Mouse (Mus musculus) kidney, embryonic 15.5 days (tissue): ENCODE results near the gene Cxcr5. TPM values are rescaled to one million over a fixed set of nuclear protein-coding genes. Genes with fewer than 3 reads are reported as not detected.

Source experiments
- ATAC-seq: fragments of 200-750 bp; cut with Nextera tagmentation; replicated peaks from 2 replicates; pipeline ENCODE4 v1.8.0; 2017; ENCODE audit warnings: moderate TSS enrichment; ENCODE audit not compliant: low FRiP score
- H3K27ac ChIP-seq: fragments of 300-500 bp; sonication (generic); 2 replicates; pipeline ENCODE4 v1.5.1; 2015; ENCODE audit warnings: mild to moderate bottlenecking, inconsistent platforms
- H3K27me3 ChIP-seq: fragments of 300-500 bp; sonication (generic); 2 replicates; pipeline ENCODE4 v1.6.1; 2015; ENCODE audit warnings: inconsistent platforms
- H3K36me3 ChIP-seq: fragments of 300-500 bp; sonication (generic); 2 replicates; pipeline ENCODE4 v1.6.1; 2015; ENCODE audit warnings: inconsistent platforms
- H3K4me1 ChIP-seq: fragments of 300-500 bp; sonication (generic); 2 replicates; pipeline ENCODE4 v1.6.1; 2015; ENCODE audit warnings: inconsistent platforms
- H3K4me2 ChIP-seq: fragments of 300-500 bp; sonication (generic); 2 replicates; pipeline ENCODE4 v1.6.1; 2015; ENCODE audit warnings: moderate library complexity, mild to moderate bottlenecking, inconsistent platforms
- H3K4me3 ChIP-seq: fragments of 300-500 bp; sonication (generic); replicated peaks from 2 replicates; pipeline ENCODE4 v1.5.1; 2015; ENCODE audit warnings: mild to moderate bottlenecking, inconsistent platforms
- H3K9ac ChIP-seq: fragments of 300-500 bp; sonication (generic); 2 replicates; pipeline ENCODE4 v1.6.1; 2015; ENCODE audit warnings: mild to moderate bottlenecking, inconsistent platforms
- H3K9me3 ChIP-seq: fragments of 300-500 bp; sonication (generic); replicated peaks from 2 replicates; pipeline ENCODE4 v1.6.1; 2016; ENCODE audit warnings: inconsistent platforms
- WGBS: fragments of 180-500 bp; shearing (Covaris S2); methylation state at CpG from one replicate; pipeline ENCODE4 v1.1.7; 2015; ENCODE audit warnings: mixed read lengths; 5-methylcytosine and 5-hydroxymethylcytosine counted together
- polyA plus RNA-seq: library from polyadenylated mRNA; unstranded; fragments of >200 nt; fragmentation: Nextera tagmentation; extraction: Ambion mirVana; gene quantifications from 2 replicates; pipeline ENCODE4 v1.2.1, GENCODE M21; 2015

The Cxcr5 gene
- polyA plus RNA-seq, 1 experiment from 2014 or later = not detected

DNA sequence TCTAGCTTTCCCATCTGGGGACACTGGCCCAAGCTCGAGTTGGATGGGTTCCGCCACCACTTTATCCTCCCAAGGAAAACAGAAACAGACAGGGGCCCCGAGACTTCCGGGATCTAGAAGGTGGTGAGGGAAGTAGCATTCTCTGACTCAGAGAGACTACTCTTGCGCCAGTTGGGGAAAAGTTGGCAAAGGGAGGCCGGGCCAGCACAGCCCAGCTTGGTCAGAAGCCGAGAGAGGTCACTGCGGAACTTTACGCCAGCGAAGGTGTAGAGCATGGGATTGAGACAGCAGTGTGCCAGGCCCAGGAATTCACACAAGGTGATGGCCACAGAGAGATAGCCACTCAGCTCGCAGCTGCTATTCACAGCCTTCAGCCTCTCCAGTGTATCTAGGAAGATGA, 48.6 kb downstream of the Cxcr5 start:
- WGBS = 88% methylated on average over 11 of the region's 11 CpGs
- Histone ChIP-seq H3K9me3 (no peaks in the 10 kb centered on the region), H3K27ac (no peak overlapping the region), H3K36me3 (peaks cover 13% of the 10 kb centered on the region), H3K4me2 (no peak overlapping the region), H3K4me1 (peaks cover 48% of the 10 kb centered on the region), H3K27me3 (no peaks in the 10 kb centered on the region), H3K9ac (no peak overlapping the region), H3K4me3 (no peak overlapping the region)
- ATAC-seq = no peak

GRCm38 (mm10) chr9:44512717-44513003, 49.0 kb downstream of the Cxcr5 start:
- WGBS = 65% methylated on average over 3 of the region's 3 CpGs
- no peak overlapping the region for H3K4me2 ChIP-seq
- no peaks in the 10 kb centered on the region for H3K27me3 ChIP-seq

DNA sequence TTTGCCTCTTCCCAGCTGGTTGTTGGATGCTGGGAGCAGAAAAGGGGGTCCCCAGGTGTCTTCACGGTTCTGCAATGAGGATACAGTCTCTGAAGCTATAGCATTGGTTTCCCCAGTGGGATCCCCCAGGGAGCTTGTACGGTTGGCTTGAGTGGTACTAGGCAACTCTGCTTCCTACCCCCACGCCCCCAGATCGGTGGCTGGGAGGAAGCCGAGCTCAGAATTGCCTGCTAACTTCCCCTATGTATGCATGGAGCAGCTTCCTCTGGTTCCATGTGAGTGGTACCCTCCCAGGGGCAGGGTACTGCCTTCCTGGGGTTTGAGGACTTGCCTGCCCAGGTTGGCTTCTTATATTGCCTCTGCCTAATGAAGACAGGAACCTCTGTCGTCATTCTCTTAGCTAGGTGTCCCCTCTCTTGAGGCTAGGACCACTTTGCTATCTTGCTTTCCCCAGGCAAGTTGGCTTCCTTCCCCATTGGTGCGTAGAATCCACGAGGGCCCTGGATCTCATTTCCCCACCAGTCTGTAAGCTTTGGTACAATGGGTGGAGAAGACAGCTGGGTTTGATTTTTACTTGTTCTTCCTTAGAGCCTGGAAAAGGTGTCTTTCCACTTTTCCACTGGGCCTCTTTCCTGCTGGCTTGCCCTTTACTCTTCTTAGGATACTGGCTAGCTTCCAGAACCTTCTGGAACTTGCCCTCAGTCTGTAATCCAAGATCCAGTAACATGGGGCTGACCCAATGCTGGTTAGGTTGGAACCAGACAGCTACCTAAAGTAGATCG, 49.6 kb downstream of the Cxcr5 start:
- Histone ChIP-seq H3K9me3 (no peaks in the 10 kb centered on the region), H3K27me3 (no peaks in the 10 kb centered on the region), H3K36me3 (peaks cover 23% of the 10 kb centered on the region), H3K4me1 (peaks cover 50% of the 10 kb centered on the region), H3K4me2 (no peak overlapping the region), H3K4me3 (no peak overlapping the region), H3K9ac (no peak overlapping the region), H3K27ac (0 out of 2 replicates have a peak overlapping the region, but pooled peaks have one; percentile 15)
- WGBS = 65% methylated on average over 9 of the region's 9 CpGs
- ATAC-seq = no peak

More at GRCm38 (mm10) chr9:44512717-44513003, 49.0 kb downstream of the Cxcr5 start:
- H3K4me1 ChIP-seq = peaks cover 50% of the 10 kb centered on the region
- H3K9me3 ChIP-seq = no peaks in the 10 kb centered on the region
- H3K4me3 ChIP-seq = no peak overlapping the region
- no peak overlapping the region for H3K9ac ChIP-seq
- no peak for ATAC-seq
- no peak overlapping the region for H3K27ac ChIP-seq
- peaks cover 17% of the 10 kb centered on the region for H3K36me3 ChIP-seq

DNA sequence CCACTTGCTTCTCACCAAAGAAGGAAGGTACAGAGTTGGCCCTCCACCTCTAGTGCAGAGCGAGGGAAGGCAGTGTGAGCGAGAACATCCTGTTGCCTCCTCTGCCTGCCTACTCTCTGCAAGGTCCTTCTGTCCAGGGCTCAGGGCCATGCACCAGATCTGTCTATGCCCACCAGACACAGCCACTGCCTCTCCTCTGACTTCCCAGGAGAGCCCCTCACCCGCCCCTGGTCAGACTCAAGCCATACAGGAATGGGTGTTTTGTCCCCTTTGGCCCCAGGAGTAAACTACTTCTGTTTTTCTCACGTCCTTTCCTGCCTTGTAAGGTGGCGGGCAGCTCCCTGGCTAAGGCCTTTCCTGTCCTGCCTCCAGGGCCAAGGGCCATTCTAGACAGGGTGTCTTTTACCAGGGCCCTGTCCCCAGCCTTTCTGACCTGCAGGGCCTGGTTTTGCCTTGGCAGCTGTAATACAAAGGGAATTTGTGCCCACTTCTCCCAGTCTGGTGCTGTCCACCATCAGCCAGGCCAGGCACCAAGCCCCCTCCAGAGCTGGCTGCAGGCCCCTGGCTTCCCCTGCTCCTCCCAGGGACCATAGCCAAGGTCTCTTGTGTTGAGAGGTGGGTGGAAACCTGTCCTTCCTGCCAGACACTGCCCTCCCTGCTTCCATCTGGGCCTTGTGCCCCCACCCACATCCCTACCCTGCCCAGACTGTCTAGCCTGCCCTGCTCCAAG, 50.6 kb downstream of the Cxcr5 start:
- Histone ChIP-seq H3K4me2 (no peak overlapping the region), H3K27ac (no peak overlapping the region), H3K9me3 (no peaks in the 10 kb centered on the region), H3K27me3 (no peaks in the 10 kb centered on the region), H3K4me3 (no peak overlapping the region), H3K4me1 (peaks cover 50% of the 10 kb centered on the region), H3K36me3 (peaks cover 33% of the 10 kb centered on the region), H3K9ac (no peak overlapping the region)
- ATAC-seq = no peak
- 70% methylated on average over 5 of the region's 5 CpGs for WGBS

- H3K4me1 ChIP-seq = peaks cover 54% of the 10 kb centered on the region
- H3K4me3 ChIP-seq = no peak overlapping the region
- 0 out of 2 replicates have a peak overlapping the region, but pooled peaks have one; percentile 6 for H3K27ac ChIP-seq
- peaks cover 40% of the 10 kb centered on the region for H3K36me3 ChIP-seq
- no peaks in the 10 kb centered on the region for H3K9me3 ChIP-seq
- H3K9ac ChIP-seq = no peak overlapping the region
- WGBS = 41% methylated on average over 9 of the region's 9 CpGs
- ATAC-seq = no peak
- H3K27me3 ChIP-seq = no peaks in the 10 kb centered on the region
- H3K4me2 ChIP-seq = peak overlapping the region; percentile 63
Measured at GRCm38 (mm10) chr9:44510355-44510871, 51.3 kb downstream of the Cxcr5 start.

DNA sequence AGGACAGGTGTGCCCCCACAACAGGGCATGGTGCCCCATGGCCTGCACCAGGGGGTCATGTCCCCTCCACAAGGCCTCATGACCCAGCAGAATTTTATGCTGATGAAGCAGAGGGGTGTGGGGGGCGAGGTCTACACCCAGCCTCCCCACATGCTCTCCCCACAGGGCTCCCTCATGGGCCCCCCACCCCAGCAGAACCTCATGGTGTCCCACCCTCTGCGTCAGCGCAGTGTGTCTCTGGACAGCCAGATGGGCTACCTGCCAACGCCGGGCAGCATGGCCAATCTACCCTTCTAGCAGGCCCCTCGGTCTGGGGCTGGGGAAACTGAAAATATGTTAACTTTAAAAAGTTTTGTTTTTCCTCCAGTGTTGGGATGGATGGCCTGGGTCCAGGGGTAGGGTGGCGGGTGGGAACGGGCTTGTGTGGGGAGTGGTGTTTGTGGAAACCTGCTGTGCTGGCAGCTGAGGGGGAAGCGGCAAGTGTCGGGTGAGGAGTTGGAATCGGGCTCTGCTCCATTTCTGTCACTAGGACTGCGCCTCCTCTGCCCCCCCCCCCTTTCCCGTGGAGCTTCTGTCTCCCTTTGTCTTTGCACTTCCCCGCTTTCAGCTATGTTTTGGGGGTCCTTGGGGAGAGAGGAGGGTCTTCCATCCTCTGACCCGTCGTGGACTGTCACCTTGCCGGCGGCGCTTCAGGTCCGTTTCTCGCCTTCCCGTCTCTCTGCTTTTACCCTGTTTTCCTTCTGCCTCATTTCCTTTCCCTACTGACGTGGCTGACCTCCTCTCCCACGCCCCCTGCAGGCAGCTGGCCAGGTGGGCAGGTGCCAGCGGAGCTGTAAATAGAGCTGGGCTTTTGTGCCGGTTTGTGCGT, 52.0 kb downstream of the Cxcr5 start:
- Histone ChIP-seq H3K36me3 (peaks cover 47% of the 10 kb centered on the region), H3K9ac (peak overlapping the region; percentile 31), H3K4me3 (peak overlapping the region; percentile 38), H3K27ac (peak overlapping the region; percentile 19; the same call in 1 of the 2 replicates), H3K4me1 (peaks cover 55% of the 10 kb centered on the region), H3K27me3 (no peaks in the 10 kb centered on the region), H3K9me3 (no peaks in the 10 kb centered on the region), H3K4me2 (peak overlapping the region; percentile 63)
- peak; percentile 40 for ATAC-seq
- WGBS = 13% methylated on average over 27 of the region's 27 CpGs

- H3K4me2 ChIP-seq = peak overlapping the region; percentile 63; the same call in 1 of the 2 replicates
- H3K27ac ChIP-seq = no peak overlapping the region
- H3K27me3 ChIP-seq = no peaks in the 10 kb centered on the region
- peak overlapping the region; percentile 31 for H3K9ac ChIP-seq
- no peak for ATAC-seq
- no peaks in the 10 kb centered on the region for H3K9me3 ChIP-seq
- WGBS = 84% methylated on average over 19 of the region's 19 CpGs
- H3K4me1 ChIP-seq = peaks cover 59% of the 10 kb centered on the region
- peaks cover 53% of the 10 kb centered on the region for H3K36me3 ChIP-seq
- no peak overlapping the region for H3K4me3 ChIP-seq
Measured at GRCm38 (mm10) chr9:44508721-44509486, 52.8 kb downstream of the Cxcr5 start.

DNA sequence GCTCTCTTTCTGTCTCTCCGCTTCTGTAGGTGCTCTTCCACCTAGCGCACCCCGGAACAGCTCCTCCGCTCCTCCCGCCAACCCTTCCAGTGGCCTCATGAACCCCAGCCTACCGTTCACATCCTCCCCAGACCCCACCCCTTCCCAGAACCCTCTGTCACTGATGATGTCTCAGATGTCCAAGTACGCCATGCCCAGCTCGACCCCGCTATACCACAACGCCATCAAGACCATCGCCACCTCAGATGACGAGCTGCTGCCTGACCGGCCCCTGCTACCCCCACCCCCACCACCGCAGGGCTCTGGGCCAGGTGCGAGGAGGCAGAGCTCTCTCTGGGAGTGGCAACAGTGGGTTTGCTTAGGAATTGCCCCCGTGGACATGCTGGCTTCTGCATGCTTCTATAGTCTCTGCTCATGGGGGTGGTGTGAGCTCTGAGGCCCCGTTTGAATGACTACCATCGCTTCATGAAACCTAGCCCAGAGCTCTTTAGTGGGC, 53.5 kb downstream of the Cxcr5 start:
- Histone ChIP-seq H3K4me2 (no peak overlapping the region), H3K4me1 (peaks cover 59% of the 10 kb centered on the region), H3K27ac (no peak overlapping the region), H3K9ac (no peak overlapping the region), H3K27me3 (no peaks in the 10 kb centered on the region), H3K9me3 (no peaks in the 10 kb centered on the region), H3K36me3 (peaks cover 60% of the 10 kb centered on the region), H3K4me3 (no peak overlapping the region)
- ATAC-seq = no peak
- WGBS = 83% methylated on average over 18 of the region's 18 CpGs

GRCm38 (mm10) chr9:44507345-44507744, 54.3 kb downstream of the Cxcr5 start:
- no peak overlapping the region for H3K9ac ChIP-seq
- no peaks in the 10 kb centered on the region for H3K9me3 ChIP-seq
- H3K27me3 ChIP-seq = no peaks in the 10 kb centered on the region
- H3K36me3 ChIP-seq = peaks cover 68% of the 10 kb centered on the region
- no peak overlapping the region for H3K4me3 ChIP-seq
- WGBS = 91% methylated on average over 6 of the region's 6 CpGs
- H3K27ac ChIP-seq = no peak overlapping the region
- no peak for ATAC-seq
- H3K4me2 ChIP-seq = no peak overlapping the region
- peaks cover 57% of the 10 kb centered on the region for H3K4me1 ChIP-seq

GRCm38 (mm10) chr9:44506566-44506965, 55.1 kb downstream of the Cxcr5 start:
- 92% methylated on average over 13 of the region's 13 CpGs for WGBS
- Histone ChIP-seq H3K36me3 (peaks cover 76% of the 10 kb centered on the region), H3K9ac (no peak overlapping the region), H3K9me3 (no peaks in the 10 kb centered on the region), H3K27ac (no peak overlapping the region), H3K4me2 (no peak overlapping the region), H3K4me3 (no peak overlapping the region), H3K4me1 (peaks cover 56% of the 10 kb centered on the region), H3K27me3 (no peaks in the 10 kb centered on the region)
- no peak for ATAC-seq

DNA sequence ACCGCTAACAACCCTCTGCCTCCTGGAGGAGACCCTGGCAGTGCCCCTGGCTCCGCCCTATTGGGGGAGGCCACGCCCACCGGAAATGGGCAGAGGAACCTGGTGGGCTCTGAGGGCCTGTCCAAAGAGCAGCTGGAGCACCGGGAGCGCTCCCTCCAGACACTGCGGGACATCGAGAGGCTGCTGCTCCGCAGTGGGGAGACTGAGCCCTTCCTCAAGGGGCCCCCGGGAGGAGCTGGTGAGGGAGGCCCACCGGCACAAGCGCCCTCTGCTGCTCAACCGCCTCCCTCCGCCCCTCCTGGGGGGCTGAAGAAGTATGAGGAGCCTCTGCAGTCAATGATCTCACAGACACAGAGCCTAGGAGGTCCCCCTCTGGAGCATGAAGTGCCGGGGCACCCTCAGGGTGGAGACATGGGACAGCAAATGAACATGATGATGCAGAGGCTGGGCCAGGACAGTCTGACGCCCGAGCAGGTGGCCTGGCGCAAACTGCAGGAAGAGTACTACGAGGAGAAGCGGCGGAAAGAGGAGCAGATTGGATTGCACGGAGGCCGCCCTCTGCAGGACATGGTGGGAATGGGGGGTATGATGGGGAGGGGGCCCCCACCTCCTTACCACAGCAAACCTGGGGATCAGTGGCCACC, 55.7 kb downstream of the Cxcr5 start:
- ATAC-seq = no peak
- Histone ChIP-seq H3K36me3 (peaks cover 82% of the 10 kb centered on the region), H3K9ac (no peak overlapping the region), H3K27ac (no peak overlapping the region), H3K4me2 (no peak overlapping the region), H3K4me1 (peaks cover 57% of the 10 kb centered on the region), H3K27me3 (no peaks in the 10 kb centered on the region), H3K9me3 (no peaks in the 10 kb centered on the region), H3K4me3 (no peak overlapping the region)
- 59% methylated on average over 23 of the region's 23 CpGs for WGBS
